Mouse (Mus musculus): Measurements from ENCODE around the gene Pawr.
A peak's percentile ranks its signal among the peaks of the same experiment; 100 is the strongest.
"Not testable (repeated sequence)": the region's sequence is repeated elsewhere in the genome, so short reads cannot be mapped to it uniquely, and the experiment has no call there.

The Pawr gene

GRCm38 (mm10) chr10:108314396-108314795 is 17.5 kb upstream of the Pawr start:
- DNase-seq (ENCODE audit: low read depth) = peak; percentile 33

GRCm38 (mm10) chr10:108315236-108315635 is 16.7 kb upstream of the Pawr start:
- DNase-seq (ENCODE audit: low read depth) = no peak

- DNase-seq (ENCODE audit: low read depth) = no peak
Measured at GRCm38 (mm10) chr10:108328356-108328755, 3.6 kb upstream of the Pawr start.

- DNase-seq (ENCODE audit: low read depth) = no peak
Measured at GRCm38 (mm10) chr10:108328983-108329382, 2.9 kb upstream of the Pawr start.

GRCm38 (mm10) chr10:108329771-108330170 is 2.1 kb upstream of the Pawr start:
- no peak for DNase-seq (ENCODE audit: low read depth)

- no peak for DNase-seq (ENCODE audit: low read depth)
Measured at GRCm38 (mm10) chr10:108330964-108331363, 957 bp upstream of the Pawr start.

- peak; percentile 24 for DNase-seq (ENCODE audit: low read depth)
Measured at GRCm38 (mm10) chr10:108332571-108333541, 935 bp downstream of the Pawr start.

GRCm38 (mm10) chr10:108333642-108334041 is 1.7 kb downstream of the Pawr start:
- peak; percentile 46 for DNase-seq (ENCODE audit: low read depth)

- DNase-seq (ENCODE audit: low read depth) = no peak
Measured at GRCm38 (mm10) chr10:108334096-108334495, 2.2 kb downstream of the Pawr start.

GRCm38 (mm10) chr10:108335736-108336292 is 3.9 kb downstream of the Pawr start:
- DNase-seq (ENCODE audit: low read depth) = no peak

- DNase-seq (ENCODE audit: low read depth) = no peak
Measured at GRCm38 (mm10) chr10:108336581-108336980, 4.7 kb downstream of the Pawr start.

GRCm38 (mm10) chr10:108338055-108338961 is 6.4 kb downstream of the Pawr start:
- no peak for DNase-seq (ENCODE audit: low read depth)

- DNase-seq (ENCODE audit: low read depth) = no peak
Measured at GRCm38 (mm10) chr10:108339118-108339517, 7.2 kb downstream of the Pawr start.

GRCm38 (mm10) chr10:108339872-108340271 is 8.0 kb downstream of the Pawr start:
- DNase-seq (ENCODE audit: low read depth) = no peak

GRCm38 (mm10) chr10:108343734-108344133 is 11.8 kb downstream of the Pawr start:
- DNase-seq (ENCODE audit: low read depth) = no peak

- no peak for DNase-seq (ENCODE audit: low read depth)
Measured at GRCm38 (mm10) chr10:108345123-108345522, 13.2 kb downstream of the Pawr start.

- DNase-seq (ENCODE audit: low read depth) = not testable (repeated sequence)
Measured at GRCm38 (mm10) chr10:108346301-108346700, 14.4 kb downstream of the Pawr start.

GRCm38 (mm10) chr10:108350125-108351070 is 18.5 kb downstream of the Pawr start:
- DNase-seq (ENCODE audit: low read depth) = no peak

GRCm38 (mm10) chr10:108352944-108353343 is 21.0 kb downstream of the Pawr start:
- no peak for DNase-seq (ENCODE audit: low read depth)

GRCm38 (mm10) chr10:108354726-108355391 is 22.9 kb downstream of the Pawr start:
- no peak for DNase-seq (ENCODE audit: low read depth)

- no peak for DNase-seq (ENCODE audit: low read depth)
Measured at GRCm38 (mm10) chr10:108355392-108355775, 23.5 kb downstream of the Pawr start.
